Mouse (Mus musculus): ENCODE data around the gene Grm6.

Gene Grm6

DNA sequence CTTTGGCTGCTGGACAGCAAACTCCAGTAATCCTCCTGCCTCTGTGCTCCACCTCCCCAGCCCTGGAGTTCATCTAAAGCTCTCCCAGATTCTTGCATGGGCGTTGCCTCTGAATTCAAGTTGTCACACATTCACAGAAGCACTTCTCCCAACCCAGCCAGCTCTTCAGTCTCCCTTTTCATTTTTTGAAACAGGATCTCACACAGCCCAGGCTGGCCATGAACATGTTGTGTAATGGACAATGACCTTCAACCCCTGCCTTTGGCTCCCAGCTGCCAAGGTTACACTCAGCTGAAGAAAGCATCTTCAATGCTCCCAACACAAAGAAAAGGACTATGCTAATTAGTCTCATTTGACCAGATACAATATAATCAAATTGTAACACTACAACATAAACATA, 62.8 kb downstream of the Grm6 start:
- peak in 1 of 2 experiments; percentile 65 for DNase-seq (ENCODE audit: inconsistent age in 2 of 2, low spot score in 1 of 2)

DNA sequence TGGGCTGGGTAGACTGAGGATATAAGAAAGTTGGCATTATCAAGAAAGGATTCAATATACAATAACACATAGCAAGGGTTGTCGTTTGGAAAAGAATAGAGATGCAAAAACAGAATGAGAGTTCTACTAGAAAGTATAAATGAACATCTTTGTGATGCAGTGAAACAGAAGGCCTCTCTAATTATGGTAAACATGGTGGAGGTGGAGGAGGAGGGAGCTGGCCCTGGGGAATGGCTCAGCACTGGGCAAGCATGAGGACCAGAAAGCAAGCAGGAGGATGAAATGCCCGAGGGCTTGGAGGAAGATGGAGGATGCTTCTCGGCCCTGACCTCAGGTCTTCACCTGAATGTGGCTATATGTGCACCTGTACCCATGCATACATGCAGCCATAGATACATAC, 64.0 kb downstream of the Grm6 start:
- DNase-seq (ENCODE audit: inconsistent age in 2 of 2, low spot score in 1 of 2) = no peak

All from adrenal gland, adult (tissue).